Mouse (Mus musculus) stomach, embryonic 15.5 days (tissue): ENCODE results near the gene 2210408I21Rik. TPM values are rescaled to one million over a fixed set of nuclear protein-coding genes. Genes with fewer than 3 reads are reported as not detected.
A peak's percentile ranks its signal among the peaks of the same experiment; 100 is the strongest.
"Not testable (repeated sequence)": the region's sequence is repeated elsewhere in the genome, so short reads cannot be mapped to it uniquely, and the experiment has no call there.

ENCODE experiments used
- ATAC-seq: fragments of 200-750 bp; cut with Nextera tagmentation; 2 replicates; pipeline ENCODE4 v1.8.0; 2017; ENCODE audit warnings: low read depth, moderate number of reproducible peaks, moderate TSS enrichment; ENCODE audit not compliant: insufficient read depth, low FRiP score
- H3K27ac ChIP-seq: fragments of 300-500 bp; sonication (generic); 2 replicates; pipeline ENCODE4 v1.5.1; 2015; ENCODE audit warnings: mild to moderate bottlenecking, inconsistent platforms
- H3K27me3 ChIP-seq: fragments of 300-500 bp; sonication (generic); replicated peaks from 2 replicates; pipeline ENCODE4 v1.6.1; 2015; ENCODE audit warnings: inconsistent platforms
- H3K36me3 ChIP-seq: fragments of 300-500 bp; sonication (generic); 2 replicates; pipeline ENCODE4 v1.6.1; 2015; ENCODE audit warnings: inconsistent platforms
- H3K4me1 ChIP-seq: fragments of 300-500 bp; sonication (generic); 2 replicates; pipeline ENCODE4 v1.6.1; 2015; ENCODE audit warnings: inconsistent platforms
- H3K4me2 ChIP-seq: fragments of 300-500 bp; sonication (generic); 2 replicates; pipeline ENCODE4 v1.6.1; 2015; ENCODE audit warnings: mild to moderate bottlenecking, inconsistent platforms
- H3K4me3 ChIP-seq: fragments of 300-500 bp; sonication (generic); replicated peaks from 2 replicates; pipeline ENCODE4 v1.5.1; 2015; ENCODE audit warnings: inconsistent platforms
- H3K9ac ChIP-seq: fragments of 300-500 bp; sonication (generic); 2 replicates; pipeline ENCODE4 v1.6.1; 2015; ENCODE audit warnings: inconsistent platforms
- H3K9me3 ChIP-seq: fragments of 300-500 bp; sonication (generic); 2 replicates; pipeline ENCODE4 v1.6.1; 2016; ENCODE audit warnings: inconsistent platforms
- WGBS: fragments of 180-500 bp; shearing (Covaris S2); methylation state at CpG from one replicate; pipeline ENCODE4 v1.1.7; 2015; 5-methylcytosine and 5-hydroxymethylcytosine counted together
- polyA plus RNA-seq: library from polyadenylated mRNA; unstranded; fragments of >200 nt; fragmentation: Nextera tagmentation; extraction: Ambion mirVana; gene quantifications from 2 replicates; pipeline ENCODE4 v1.2.1, GENCODE M21; 2015

The 2210408I21Rik gene
- polyA plus RNA-seq, result 7.1 TPM in 2 replicates

DNA sequence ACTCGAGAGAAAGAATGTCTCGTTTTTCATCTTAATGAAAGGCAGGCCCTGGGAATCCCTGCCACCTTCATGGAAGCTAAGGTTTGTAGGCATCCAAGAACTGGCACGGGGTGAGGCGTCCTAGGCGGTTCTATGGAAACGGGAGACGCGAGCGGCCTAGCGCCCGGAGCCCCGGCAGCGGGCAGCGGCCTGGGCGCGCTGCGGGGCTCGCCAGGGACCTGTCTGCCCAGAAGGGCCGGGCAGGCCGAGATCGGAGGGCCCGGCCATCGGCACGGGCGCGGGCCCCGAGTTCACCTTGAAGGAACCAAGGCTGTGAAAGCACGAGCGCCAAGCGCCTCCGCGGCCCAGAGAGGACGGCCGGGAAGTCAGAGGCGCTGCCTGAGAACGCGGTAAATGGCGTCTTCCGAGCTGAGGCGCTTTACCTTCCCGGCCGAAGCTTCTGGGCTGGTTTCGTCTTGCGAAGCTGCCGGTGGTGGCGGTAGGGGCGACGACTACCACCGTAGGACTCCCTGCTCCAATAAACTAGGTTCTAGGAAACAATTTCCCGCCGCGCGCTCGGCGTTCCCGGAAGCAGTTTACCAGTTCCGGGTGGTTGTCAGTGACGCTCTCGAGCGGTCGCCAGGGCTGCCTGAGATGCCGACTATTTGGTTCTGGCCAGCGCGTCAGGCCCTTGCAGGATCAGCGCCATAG is at the start of gene 2210408I21Rik, which contains the start of gene Slf1:
Gene 2210408I21Rik, plus strand, starts transcription at position 610 of the 690 bp plus-strand sequence.
Gene Slf1, minus strand, starts transcription at position 543 of the 690 bp plus-strand sequence.
- H3K9me3 ChIP-seq, result no peaks in the 10 kb centered on the region
- peak within 1 kb of the TSS; percentile 94 for H3K27ac ChIP-seq
- WGBS, result under 1% methylated on average over 65 of the region's 65 CpGs
- no peaks in the 10 kb centered on the region for H3K27me3 ChIP-seq
- peak within 1 kb of the TSS; percentile 96 for H3K9ac ChIP-seq
- peak within 1 kb of the TSS; percentile 96 for H3K4me3 ChIP-seq
- H3K4me2 ChIP-seq, result peak within 1 kb of the TSS; percentile 52
- peak; percentile 97 for ATAC-seq
- no peaks in the 10 kb centered on the region for H3K4me1 ChIP-seq
- H3K36me3 ChIP-seq, result no peaks in the 10 kb centered on the region

DNA sequence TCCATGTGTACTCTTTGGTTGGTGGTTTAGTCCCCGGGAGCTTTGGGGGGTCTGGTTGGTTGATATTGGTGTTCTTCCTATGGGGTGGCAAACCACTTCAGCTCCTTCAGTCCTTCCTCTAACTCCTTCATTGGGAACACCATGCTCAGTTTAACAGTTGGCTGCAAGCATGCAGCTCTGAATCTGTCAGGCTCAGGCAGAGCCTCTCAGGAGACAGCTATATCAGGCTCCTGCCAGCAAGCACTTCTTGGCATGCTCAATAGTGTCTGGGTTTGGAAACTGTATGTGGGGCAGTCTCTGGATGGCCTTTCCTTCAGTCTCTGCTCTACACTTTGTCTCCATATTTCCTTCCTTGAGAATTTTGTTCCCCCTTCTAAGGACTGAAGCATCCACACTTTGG is 42.5 kb upstream of the 2210408I21Rik start:
- ATAC-seq, H3K27me3 ChIP-seq, H3K27ac ChIP-seq, H3K4me2 ChIP-seq, H3K4me3 ChIP-seq, H3K9me3 ChIP-seq, H3K4me1 ChIP-seq, H3K9ac ChIP-seq, H3K36me3 ChIP-seq: not testable (repeated sequence)
- 96% methylated on average over 1 of the region's 1 CpGs for WGBS

DNA sequence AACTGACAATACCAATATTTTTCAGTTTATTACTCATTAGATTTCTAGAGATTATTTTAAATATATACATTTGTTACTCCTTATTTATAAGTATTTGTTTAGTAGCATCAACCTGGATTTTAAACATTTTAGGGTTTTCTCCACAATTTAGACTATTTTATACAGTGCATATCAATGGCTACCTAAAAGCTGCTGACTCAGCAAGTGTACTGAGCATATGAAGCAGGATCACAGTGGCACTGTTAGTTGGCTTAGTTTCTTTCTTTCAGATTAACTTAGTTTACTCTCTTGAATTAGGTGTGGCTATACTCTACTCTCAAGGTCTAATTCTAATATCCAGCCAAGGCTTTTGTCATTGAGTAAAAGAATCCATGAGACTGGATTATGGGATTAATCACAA is 27.6 kb upstream of the 2210408I21Rik start:
- Histone ChIP-seq H3K9ac (no peak overlapping the region), H3K9me3 (no peaks in the 10 kb centered on the region), H3K27me3 (no peaks in the 10 kb centered on the region), H3K27ac (no peak overlapping the region), H3K36me3 (peaks cover 3% of the 10 kb centered on the region; the same call in 1 of the 2 replicates), H3K4me2 (no peak overlapping the region), H3K4me1 (no peaks in the 10 kb centered on the region), H3K4me3 (no peak overlapping the region)
- ATAC-seq, result no peak

DNA sequence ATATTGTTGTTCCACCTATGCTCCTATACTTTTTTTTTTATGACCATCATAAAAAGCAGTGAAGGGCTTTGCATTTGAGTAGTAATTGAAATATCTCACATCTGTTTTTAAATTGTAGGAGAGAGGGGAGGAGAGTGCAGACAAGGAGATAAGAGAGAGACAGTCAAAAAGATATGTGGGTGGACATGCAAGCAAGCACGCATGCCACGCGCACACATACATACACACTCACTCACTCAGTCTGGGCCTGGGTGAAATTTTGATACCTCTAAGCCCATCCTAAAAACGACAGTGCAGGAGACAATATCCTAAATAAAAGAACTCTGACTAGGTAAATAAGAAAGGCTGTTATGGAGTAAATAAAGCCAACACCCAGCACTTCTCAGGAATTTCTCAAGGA is 16.6 kb upstream of the 2210408I21Rik start:
- no peak for ATAC-seq
- no peak overlapping the region for H3K27ac ChIP-seq
- no peaks in the 10 kb centered on the region for H3K36me3 ChIP-seq
- H3K9me3 ChIP-seq, result no peaks in the 10 kb centered on the region
- no peak overlapping the region for H3K9ac ChIP-seq
- WGBS, result 87% methylated on average over 4 of the region's 4 CpGs
- no peak overlapping the region for H3K4me3 ChIP-seq
- no peaks in the 10 kb centered on the region for H3K27me3 ChIP-seq
- H3K4me2 ChIP-seq, result no peak overlapping the region
- no peaks in the 10 kb centered on the region for H3K4me1 ChIP-seq

GRCm38 (mm10) chr13:77125159-77125558 is 10.2 kb upstream of the 2210408I21Rik start:
- Histone ChIP-seq H3K27ac (no peak overlapping the region), H3K4me3 (no peak overlapping the region), H3K9ac (no peak overlapping the region), H3K4me2 (no peak overlapping the region), H3K36me3 (no peaks in the 10 kb centered on the region; the same call in 1 of the 2 replicates), H3K27me3 (no peaks in the 10 kb centered on the region), H3K4me1 (no peaks in the 10 kb centered on the region), H3K9me3 (no peaks in the 10 kb centered on the region)
- no peak for ATAC-seq
- WGBS, result 94% methylated on average over 3 of the region's 3 CpGs

GRCm38 (mm10) chr13:77128240-77128639 is 7.1 kb upstream of the 2210408I21Rik start:
- 89% methylated on average over 2 of the region's 2 CpGs for WGBS
- Histone ChIP-seq H3K36me3 (no peaks in the 10 kb centered on the region; the same call in 1 of the 2 replicates), H3K4me2 (no peak overlapping the region), H3K27ac (no peak overlapping the region), H3K9me3 (no peaks in the 10 kb centered on the region), H3K27me3 (no peaks in the 10 kb centered on the region), H3K9ac (no peak overlapping the region), H3K4me3 (no peak overlapping the region), H3K4me1 (no peaks in the 10 kb centered on the region)
- ATAC-seq, result no peak

- Histone ChIP-seq H3K36me3 (no peaks in the 10 kb centered on the region), H3K4me1 (no peaks in the 10 kb centered on the region), H3K9me3 (no peaks in the 10 kb centered on the region), H3K4me2 (no peak overlapping the region), H3K9ac (no peak overlapping the region), H3K4me3 (no peak overlapping the region), H3K27ac (no peak overlapping the region), H3K27me3 (no peaks in the 10 kb centered on the region)
- ATAC-seq, result no peak
- WGBS, result 76% methylated on average over 2 of the region's 2 CpGs
Measured at GRCm38 (mm10) chr13:77131132-77131531, 4.2 kb upstream of the 2210408I21Rik start.

GRCm38 (mm10) chr13:77135621-77135981 is 261 bp downstream of the 2210408I21Rik start:
- Histone ChIP-seq H3K36me3 (no peaks in the 10 kb centered on the region), H3K4me1 (no peaks in the 10 kb centered on the region), H3K4me2 (peak overlapping the region; percentile 52), H3K27me3 (no peaks in the 10 kb centered on the region), H3K9me3 (no peaks in the 10 kb centered on the region), H3K4me3 (peak overlapping the region; percentile 96), H3K9ac (peak overlapping the region; percentile 23), H3K27ac (peak overlapping the region; percentile 12)
- ATAC-seq, result peak; percentile 50
- WGBS, result under 1% methylated on average over 11 of the region's 11 CpGs

GRCm38 (mm10) chr13:77140890-77141289 is 5.5 kb downstream of the 2210408I21Rik start:
- H3K9ac ChIP-seq, result no peak overlapping the region
- ATAC-seq, result no peak
- no peak overlapping the region for H3K27ac ChIP-seq
- 82% methylated on average over 2 of the region's 2 CpGs for WGBS
- no peak overlapping the region for H3K4me2 ChIP-seq
- H3K4me1 ChIP-seq, result no peaks in the 10 kb centered on the region
- no peaks in the 10 kb centered on the region for H3K27me3 ChIP-seq
- no peaks in the 10 kb centered on the region for H3K36me3 ChIP-seq
- H3K4me3 ChIP-seq, result no peak overlapping the region
- H3K9me3 ChIP-seq, result no peaks in the 10 kb centered on the region

- Histone ChIP-seq H3K9me3 (no peaks in the 10 kb centered on the region), H3K4me2 (no peak overlapping the region), H3K27ac (no peak overlapping the region), H3K4me1 (no peaks in the 10 kb centered on the region), H3K27me3 (no peaks in the 10 kb centered on the region), H3K36me3 (no peaks in the 10 kb centered on the region), H3K9ac (no peak overlapping the region), H3K4me3 (no peak overlapping the region)
- ATAC-seq, result no peak
Measured at GRCm38 (mm10) chr13:77177931-77178330, 42.6 kb downstream of the 2210408I21Rik start.

GRCm38 (mm10) chr13:77190606-77191005 is 55.3 kb downstream of the 2210408I21Rik start:
- no peak overlapping the region for H3K27ac ChIP-seq
- no peak overlapping the region for H3K4me3 ChIP-seq
- no peaks in the 10 kb centered on the region for H3K36me3 ChIP-seq
- ATAC-seq, result no peak
- H3K27me3 ChIP-seq, result no peaks in the 10 kb centered on the region
- no peaks in the 10 kb centered on the region for H3K4me1 ChIP-seq
- H3K9ac ChIP-seq, result no peak overlapping the region
- no peak overlapping the region for H3K4me2 ChIP-seq
- no peaks in the 10 kb centered on the region for H3K9me3 ChIP-seq
- WGBS, result 92% methylated on average over 8 of the region's 8 CpGs

- H3K36me3 ChIP-seq, result no peaks in the 10 kb centered on the region
- WGBS, result 86% methylated on average over 2 of the region's 2 CpGs
- no peaks in the 10 kb centered on the region for H3K27me3 ChIP-seq
- H3K4me2 ChIP-seq, result no peak overlapping the region
- no peak for ATAC-seq
- no peaks in the 10 kb centered on the region for H3K4me1 ChIP-seq
- H3K9me3 ChIP-seq, result no peaks in the 10 kb centered on the region
- no peak overlapping the region for H3K9ac ChIP-seq
- H3K27ac ChIP-seq, result no peak overlapping the region
- H3K4me3 ChIP-seq, result no peak overlapping the region
Measured at GRCm38 (mm10) chr13:77192201-77192600, 56.9 kb downstream of the 2210408I21Rik start.
